Mouse (Mus musculus) CH12.LX (cell line): ENCODE results near the gene Gpcpd1. TPM values are rescaled to one million over a fixed set of nuclear protein-coding genes. Genes with fewer than 3 reads are reported as not detected.

Experiments used
- DNase-seq: peaks from one replicate; pipeline ENCODE4 v3.0.0-alpha.2; 2013; ENCODE audit errors: extremely low read depth
- H3K27ac ChIP-seq: 2 replicates; pipeline ENCODE4 v1.5.1; 2012; ENCODE audit warnings: low read depth, mild to moderate bottlenecking, control low read depth, moderate library complexity; ENCODE audit not compliant: insufficient read depth
- H3K27me3 ChIP-seq: replicated peaks from 2 replicates; pipeline ENCODE3; 2012; ENCODE audit warnings: inconsistent platforms
- H3K36me3 ChIP-seq, 2 experiments: replicated peaks in 1 of 2; 2 replicates each; pipeline versions ENCODE3 to v1.6.1; 2012; ENCODE audit warnings: inconsistent platforms in 1 of 2, low read length in 1 of 2, mild to moderate bottlenecking in 1 of 2, mixed read lengths in 1 of 2, moderate library complexity in 1 of 2; ENCODE audit not compliant: control insufficient read depth in 1 of 2, insufficient read depth in 1 of 2
- H3K4me1 ChIP-seq, 2 experiments: 2 replicates each; pipeline ENCODE4 v1.6.1; 2012; ENCODE audit warnings: inconsistent platforms in 1 of 2, moderate library complexity in 1 of 2; ENCODE audit not compliant: insufficient read depth in 2 of 2, control insufficient read depth in 1 of 2
- H3K4me2 ChIP-seq: 2 replicates; pipeline ENCODE4 v1.6.1; 2012; ENCODE audit warnings: low read depth, mild to moderate bottlenecking, control low read depth; ENCODE audit not compliant: poor library complexity, insufficient read depth, severe bottlenecking
- H3K4me3 ChIP-seq, 3 experiments: fragments of 150-350 bp in 1 of 3; sonication (generic) in 1 of 3; replicated peaks in 1 of 3; 2 replicates each; pipeline versions ENCODE3 to v1.5.1; 2011 to 2012; ENCODE audit warnings: low read depth in 2 of 3, low read length in 2 of 3, mild to moderate bottlenecking in 2 of 3, moderate library complexity in 2 of 3, control low read depth in 1 of 3, improper control_type of control experiment in 1 of 3, inconsistent platforms in 1 of 3, mixed read lengths in 1 of 3; ENCODE audit not compliant: poor library complexity in 1 of 3
- H3K79me2 ChIP-seq: replicated peaks from 2 replicates; pipeline ENCODE4 v1.6.1; 2012; ENCODE audit warnings: mild to moderate bottlenecking, moderate library complexity; ENCODE audit not compliant: control insufficient read depth, poor library complexity, insufficient read depth, severe bottlenecking; ENCODE audit errors: extremely low read depth
- H3K9ac ChIP-seq: 2 replicates; pipeline ENCODE4 v1.6.1; 2012; ENCODE audit warnings: low read depth, mild to moderate bottlenecking, control low read depth, moderate library complexity; ENCODE audit not compliant: insufficient read depth
- H3K9me3 ChIP-seq: replicated peaks from 2 replicates; pipeline ENCODE3; 2012; ENCODE audit warnings: low read length, inconsistent platforms, mixed read lengths
- BHLHE40 ChIP-seq: IDR thresholded peaks from 2 replicates; pipeline ENCODE4 v1.6.1; 2011; ENCODE audit warnings: mild to moderate bottlenecking, low read depth, low read length, improper control_type of control experiment
- CHD1 ChIP-seq: IDR thresholded peaks from 2 replicates; pipeline ENCODE4 v1.6.1; 2012; ENCODE audit warnings: low read depth, low read length, improper control_type of control experiment, inconsistent platforms
- CHD2 ChIP-seq: IDR thresholded peaks from 2 replicates; pipeline ENCODE4 v1.6.1; 2011; ENCODE audit warnings: low read length, improper control_type of control experiment
- CTCF ChIP-seq, 2 experiments: IDR thresholded peaks in 1 of 2; conservative IDR thresholded peaks in 1 of 2; 2 replicates each; pipeline ENCODE4 v1.5.1; 2011 to 2012; ENCODE audit warnings: low read depth in 2 of 2, low read length in 2 of 2, improper control_type of control experiment in 1 of 2, inconsistent platforms in 1 of 2, mild to moderate bottlenecking in 1 of 2, moderate library complexity in 1 of 2
- E2F4 ChIP-seq: IDR thresholded peaks from 2 replicates; pipeline ENCODE4 v1.6.1; 2011; ENCODE audit warnings: low read depth, low read length, improper control_type of control experiment; ENCODE audit not compliant: insufficient replicate concordance
- ELF1 ChIP-seq: IDR thresholded peaks from 2 replicates; pipeline ENCODE4 v1.6.1; 2014; ENCODE audit warnings: low read depth, mild to moderate bottlenecking, inconsistent platforms, low read length, improper control_type of control experiment
- EP300 ChIP-seq: IDR thresholded peaks from 2 replicates; pipeline ENCODE4 v1.6.1; 2011; ENCODE audit warnings: low read length, improper control_type of control experiment
- ETS1 ChIP-seq: conservative IDR thresholded peaks from 2 replicates; pipeline ENCODE4 v1.6.1; 2012; ENCODE audit warnings: low read depth, mild to moderate bottlenecking, inconsistent platforms, low read length, improper control_type of control experiment, moderate library complexity
- GABPA ChIP-seq: IDR thresholded peaks from 2 replicates; pipeline ENCODE4 v1.6.1; 2012; ENCODE audit warnings: low read depth, low read length, improper control_type of control experiment, inconsistent platforms; ENCODE audit not compliant: insufficient replicate concordance
- HCFC1 ChIP-seq: IDR thresholded peaks from 2 replicates; pipeline ENCODE4 v1.6.1; 2012; ENCODE audit warnings: low read depth, mild to moderate bottlenecking, inconsistent platforms, low read length, improper control_type of control experiment
- IRF4 ChIP-seq: IDR thresholded peaks from 2 replicates; pipeline ENCODE4 v1.6.1; 2014; ENCODE audit warnings: low read depth, mild to moderate bottlenecking, inconsistent platforms, low read length, improper control_type of control experiment
- JUN ChIP-seq: IDR thresholded peaks from 2 replicates; pipeline ENCODE4 v1.6.1; 2011; ENCODE audit warnings: low read depth, mild to moderate bottlenecking, low read length, improper control_type of control experiment, moderate library complexity; ENCODE audit not compliant: insufficient read depth
- JUND ChIP-seq: conservative IDR thresholded peaks from 2 replicates; pipeline ENCODE4 v1.6.1; 2011; ENCODE audit warnings: low read depth, low read length, improper control_type of control experiment
- KAT2A ChIP-seq: IDR thresholded peaks from 2 replicates; pipeline ENCODE4 v1.6.1; 2012; ENCODE audit warnings: low read length, improper control_type of control experiment, inconsistent platforms; ENCODE audit not compliant: insufficient replicate concordance
- MAFK ChIP-seq: IDR thresholded peaks from 2 replicates; pipeline ENCODE4 v1.6.1; 2011; ENCODE audit warnings: low read length, improper control_type of control experiment; ENCODE audit not compliant: insufficient replicate concordance
- MAX ChIP-seq: IDR thresholded peaks from 2 replicates; pipeline ENCODE4 v1.6.1; 2011; ENCODE audit warnings: low read length, improper control_type of control experiment
- MAZ ChIP-seq: IDR thresholded peaks from 2 replicates; pipeline ENCODE4 v1.6.1; 2012; ENCODE audit warnings: low read depth, mild to moderate bottlenecking, inconsistent platforms, low read length, improper control_type of control experiment, moderate library complexity
- MEF2A ChIP-seq: IDR thresholded peaks from 2 replicates; pipeline ENCODE4 v1.6.1; 2014; ENCODE audit warnings: low read depth, mild to moderate bottlenecking, inconsistent platforms, low read length, improper control_type of control experiment, borderline replicate concordance
- MXI1 ChIP-seq: IDR thresholded peaks from 2 replicates; pipeline ENCODE4 v1.6.1; 2011; ENCODE audit warnings: mild to moderate bottlenecking, low read depth, low read length, improper control_type of control experiment
- MYC ChIP-seq: IDR thresholded peaks from 2 replicates; pipeline ENCODE4 v1.6.1; 2011; ENCODE audit warnings: low read depth, mild to moderate bottlenecking, improper control_type of control experiment, low read length
- NELFE ChIP-seq: IDR thresholded peaks from 2 replicates; pipeline ENCODE4 v1.6.1; 2011; ENCODE audit warnings: low read depth, low read length, improper control_type of control experiment
- NRF1 ChIP-seq: IDR thresholded peaks from 2 replicates; pipeline ENCODE4 v1.6.1; 2014; ENCODE audit warnings: low read depth, mild to moderate bottlenecking, inconsistent platforms, low read length, improper control_type of control experiment, moderate library complexity
- PAX5 ChIP-seq: IDR thresholded peaks from 2 replicates; pipeline ENCODE4 v1.6.1; 2012; ENCODE audit warnings: low read length, inconsistent platforms, mixed read lengths
- POLR2A ChIP-seq: IDR thresholded peaks from 2 replicates; pipeline ENCODE4 v1.6.1; 2011; ENCODE audit warnings: low read depth, mild to moderate bottlenecking, improper control_type of control experiment, low read length
- POLR2AphosphoS2 ChIP-seq: IDR thresholded peaks from 2 replicates; pipeline ENCODE4 v1.6.1; 2011; ENCODE audit warnings: low read depth, low read length, improper control_type of control experiment
- RAD21 ChIP-seq: IDR thresholded peaks from 2 replicates; pipeline ENCODE4 v1.6.1; 2011; ENCODE audit warnings: low read depth, mild to moderate bottlenecking, low read length, improper control_type of control experiment, moderate library complexity
- RCOR1 ChIP-seq: conservative IDR thresholded peaks from 2 replicates; pipeline ENCODE4 v1.6.1; 2012; ENCODE audit warnings: low read depth, mild to moderate bottlenecking, inconsistent platforms, low read length, improper control_type of control experiment
- SIN3A ChIP-seq: IDR thresholded peaks from 2 replicates; pipeline ENCODE4 v1.6.1; 2012; ENCODE audit warnings: low read length, improper control_type of control experiment, inconsistent platforms
- SMC3 ChIP-seq: IDR thresholded peaks from 2 replicates; pipeline ENCODE4 v1.6.1; 2011; ENCODE audit warnings: low read depth, low read length, improper control_type of control experiment
- TBP ChIP-seq: conservative IDR thresholded peaks from 2 replicates; pipeline ENCODE4 v1.6.1; 2011; ENCODE audit warnings: low read depth, low read length, improper control_type of control experiment
- TCF12 ChIP-seq: IDR thresholded peaks from 2 replicates; pipeline ENCODE4 v1.6.1; 2014; ENCODE audit warnings: low read depth, mild to moderate bottlenecking, inconsistent platforms, low read length, improper control_type of control experiment
- UBTF ChIP-seq: IDR thresholded peaks from 2 replicates; pipeline ENCODE4 v1.6.1; 2012; ENCODE audit warnings: low read depth, mild to moderate bottlenecking, inconsistent platforms, low read length, improper control_type of control experiment, moderate library complexity
- USF1 ChIP-seq: IDR thresholded peaks from 2 replicates; pipeline ENCODE4 v1.6.1; 2014; ENCODE audit warnings: low read depth, mild to moderate bottlenecking, inconsistent platforms, low read length, improper control_type of control experiment
- USF2 ChIP-seq: conservative IDR thresholded peaks from 2 replicates; pipeline ENCODE4 v1.6.1; 2011; ENCODE audit warnings: low read depth, low read length, improper control_type of control experiment
- ZC3H11A ChIP-seq: IDR thresholded peaks from 2 replicates; pipeline ENCODE4 v1.6.1; 2012; ENCODE audit warnings: low read depth, mild to moderate bottlenecking, inconsistent platforms, low read length, improper control_type of control experiment
- ZKSCAN1 ChIP-seq: IDR thresholded peaks from 2 replicates; pipeline ENCODE4 v1.6.1; 2012; ENCODE audit warnings: low read depth, inconsistent platforms, low read length, improper control_type of control experiment, borderline replicate concordance
- ZMIZ1 ChIP-seq: IDR thresholded peaks from 2 replicates; pipeline ENCODE4 v1.6.1; 2012; ENCODE audit warnings: low read depth, mild to moderate bottlenecking, inconsistent platforms, low read length, improper control_type of control experiment
- ZNF384 ChIP-seq: IDR thresholded peaks from 2 replicates; pipeline ENCODE4 v1.6.1; 2012; ENCODE audit warnings: low read depth, low read length, improper control_type of control experiment, inconsistent platforms
- dilution Hi-C: fragments of 300-500 bp; cut with MboI; formaldehyde crosslinking; loops from 2 replicates; pipeline ENCODE4 v1.14.3; 2020; ENCODE audit warnings: low sequenced_read_pairs; ENCODE audit not compliant: extremely low pct_unique_long_range_greater_than_20kb, extremely low pct_ligation_motif_present
- in situ Hi-C: fragments of 300-500 bp; cut with MboI; formaldehyde crosslinking; loops from 3 replicates; pipeline ENCODE4 v1.14.3; 2019; ENCODE audit warnings: low sequenced_read_pairs, low pct_ligation_motif_present, low pct_unique_long_range_greater_than_20kb, mixed read lengths
- polyA plus RNA-seq: library from polyadenylated mRNA; unstranded; fragments of >175 nt; gene quantifications from 2 replicates; pipeline ENCODE4 v1.2.1, GENCODE M21; 2012; ENCODE audit warnings: low read depth; ENCODE audit not compliant: insufficient read length
- total RNA-seq, 2 experiments: library from RNA; depleted of rRNA; stranded (reverse); fragments of 300-350 nt in 1 of 2; fragments of >200 nt in 1 of 2; gene quantifications; 2 replicates each; pipeline ENCODE4 v1.2.3; 2012 to 2014

Gene Gpcpd1
- total and polyA plus RNA-seq, 3 experiments: 30.9 to 60.8 (median 33.5) TPM

DNA sequence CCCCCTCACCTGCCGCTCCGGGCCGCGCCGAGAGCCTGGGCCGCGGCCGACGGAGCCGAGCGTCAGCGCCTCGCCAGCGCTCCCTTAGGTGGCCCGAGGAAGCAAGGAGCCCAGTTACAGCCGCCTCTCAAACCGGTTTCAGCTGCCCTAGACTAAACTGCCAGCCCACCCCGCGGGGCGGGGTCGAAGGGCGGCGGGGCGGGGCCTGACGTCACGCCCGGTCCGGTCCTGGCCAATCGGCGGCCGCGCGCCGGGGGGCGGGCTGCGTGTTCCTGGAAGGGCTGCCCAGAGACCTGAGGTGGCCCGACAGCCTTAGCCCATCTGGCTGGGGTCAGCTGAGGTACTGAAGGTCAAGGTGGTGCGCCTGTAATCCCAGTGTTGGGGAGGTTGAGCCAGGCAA, 9.5 kb downstream of the Gpcpd1 start:
- H3K27me3 ChIP-seq: no peaks in the 10 kb centered on the region
- DNase-seq: peak; percentile 92
- H3K9me3 ChIP-seq: no peaks in the 10 kb centered on the region
- TF ChIP-seq ZNF384 (no peak), BHLHE40 (no peak), ZKSCAN1 (no peak), POLR2AphosphoS2 (no peak), UBTF (no peak; the same call in none of the 2 replicates), NRF1 (no peak), MAX (no peak), SIN3A (peak; percentile 28; the same call in 1 of the 2 replicates), MAZ (0 out of 2 replicates have a peak, but pooled peaks have one; percentile 45), ETS1 (no peak), HCFC1 (0 out of 2 replicates have a peak, but pooled peaks have one; percentile 40), CHD2 (no peak), TCF12 (peak; percentile 92), POLR2A (peak; percentile 92), MAFK (no peak), TBP (peak; percentile 83), ZMIZ1 (peak; percentile 94), GABPA (no peak), PAX5 (no peak), JUND (no peak), ZC3H11A (no peak), USF2 (no peak), CTCF (conservative IDR thresholded peaks at IDR 0.05 in 1 of 2, IDR thresholded peaks at IDR 0.05 in 1 of 2; ENCODE audit: low read depth in 2 of 2, low read length in 2 of 2) (peak in 1 of 2 experiments; percentile 38; a peak in 2 of 4 replicates), JUN (no peak), MYC (no peak), NELFE (peak; percentile 79; the same call in 1 of the 2 replicates), MXI1 (0 out of 2 replicates have a peak, but pooled peaks have one; percentile 12), MEF2A (no peak; the same call in 1 of the 2 replicates), SMC3 (no peak), EP300 (no peak), RAD21 (peak; percentile 11), ELF1 (peak; percentile 67), KAT2A (no peak), RCOR1 (no peak), CHD1 (no peak), USF1 (no peak), IRF4 (peak; percentile 54; the same call in 1 of the 2 replicates), E2F4 (no peak)
- in situ Hi-C loops: loop anchor here (10.0 kb wide), 1 partner anchor 53 kb away; no protein-coding TSS in a partner anchor
- H3K4me1 ChIP-seq: peaks cover 0 to 13% of the 10 kb centered on the region in 2 experiments; a peak in 2 of 4 replicates
- H3K9ac ChIP-seq: peak overlapping the region; percentile 88; the same call in 1 of the 2 replicates
- H3K4me3 ChIP-seq: peak overlapping the region; percentile 19 to 90 (median 88)
- H3K27ac ChIP-seq: peak overlapping the region; percentile 50
- peaks cover 38% of the 10 kb centered on the region for H3K79me2 ChIP-seq
- dilution Hi-C loops: no loop called here
- no peaks in the 10 kb centered on the region for H3K36me3 ChIP-seq
- H3K4me2 ChIP-seq: no peak overlapping the region; the same call in 1 of the 2 replicates
